Mouse (Mus musculus) embryo, embryonic 10 days (tissue): Measurements from ENCODE around the gene Gm11492.

Experiments used
- DNase-seq: peaks from one replicate; pipeline ENCODE4 v3.0.0-alpha.2; 2015; ENCODE audit warnings: low spot score

Gene Gm11492

DNA sequence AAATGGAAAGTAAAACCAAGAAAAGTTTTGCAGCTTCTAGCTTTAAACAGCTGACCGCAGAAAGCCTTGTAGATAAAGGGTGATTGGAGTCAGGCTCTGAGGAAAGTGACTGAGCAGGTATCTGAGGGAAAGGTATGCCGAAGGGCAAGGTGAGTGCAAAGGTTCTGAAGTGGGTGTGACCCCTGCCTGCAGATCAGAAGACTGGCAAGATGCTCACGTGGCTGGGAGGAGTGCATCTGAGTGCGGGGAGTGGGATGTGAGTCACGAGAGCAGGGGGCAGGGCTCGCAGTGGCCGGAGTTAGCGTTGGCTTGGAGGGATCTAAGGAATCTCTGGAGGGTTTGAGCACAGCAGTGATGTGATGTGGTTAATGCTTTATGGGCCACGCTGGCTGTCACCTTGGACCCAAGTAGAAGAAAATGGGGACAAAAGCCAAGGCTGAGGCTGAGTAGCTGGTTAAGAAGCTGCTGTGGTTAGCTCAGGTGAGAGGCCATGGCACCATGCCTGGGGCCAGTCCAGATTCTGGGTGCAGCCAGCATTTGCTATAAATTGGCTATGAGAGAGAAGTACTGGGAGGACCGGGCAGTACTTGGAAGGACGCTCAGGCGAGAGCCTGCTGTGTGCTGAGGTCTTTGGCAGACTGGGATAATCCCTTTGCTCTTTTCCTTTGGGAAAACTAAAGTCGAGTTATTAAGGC is 33.1 kb downstream of the Gm11492 start:
- DNase-seq, result no peak

DNA sequence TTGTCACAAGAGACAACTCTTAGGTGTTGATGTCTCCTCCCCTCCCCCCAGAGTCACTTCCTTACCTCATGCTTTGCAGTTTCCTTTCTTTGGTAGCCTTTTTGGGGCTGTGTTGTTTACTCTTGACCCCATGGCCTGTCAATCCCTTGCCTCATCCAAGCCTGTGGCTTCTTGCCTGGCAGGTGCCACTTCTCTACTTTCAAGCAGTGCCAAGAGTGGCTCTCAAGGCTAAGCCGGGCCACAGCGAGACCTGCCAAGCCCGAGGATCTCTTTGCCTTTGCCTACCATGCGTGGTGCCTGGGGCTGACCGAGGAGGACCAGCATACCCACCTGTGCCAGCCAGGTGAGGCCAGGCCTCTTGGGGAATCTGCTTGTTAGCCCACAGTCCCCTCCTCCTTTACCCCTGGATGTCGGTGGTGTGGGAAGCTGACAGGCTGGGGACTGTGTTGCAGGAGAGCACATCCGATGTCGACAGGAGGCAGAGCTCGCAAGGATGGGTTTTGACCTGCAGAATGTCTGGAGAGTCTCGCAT is 33.9 kb downstream of the Gm11492 start:
- DNase-seq, result no peak

DNA sequence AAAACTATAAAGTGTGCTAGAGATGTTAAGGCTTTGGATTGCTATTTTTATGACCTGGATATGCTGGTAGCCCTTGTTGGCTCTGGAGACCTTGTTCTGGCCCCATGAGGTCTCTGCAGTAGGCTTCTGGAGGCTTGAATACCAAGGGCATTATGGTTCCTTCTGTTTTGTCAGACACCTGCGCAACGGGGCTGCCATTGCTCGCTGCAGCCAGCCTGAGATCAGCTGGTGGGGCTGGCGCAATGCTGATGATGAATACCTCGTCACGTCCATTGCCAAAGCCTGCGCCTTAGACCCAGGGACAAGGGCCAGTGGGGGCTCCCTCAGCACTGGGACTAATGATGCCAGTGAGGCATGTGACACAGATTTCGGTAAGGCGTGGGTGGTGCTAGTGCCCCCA is 35.8 kb downstream of the Gm11492 start:
- no peak for DNase-seq

DNA sequence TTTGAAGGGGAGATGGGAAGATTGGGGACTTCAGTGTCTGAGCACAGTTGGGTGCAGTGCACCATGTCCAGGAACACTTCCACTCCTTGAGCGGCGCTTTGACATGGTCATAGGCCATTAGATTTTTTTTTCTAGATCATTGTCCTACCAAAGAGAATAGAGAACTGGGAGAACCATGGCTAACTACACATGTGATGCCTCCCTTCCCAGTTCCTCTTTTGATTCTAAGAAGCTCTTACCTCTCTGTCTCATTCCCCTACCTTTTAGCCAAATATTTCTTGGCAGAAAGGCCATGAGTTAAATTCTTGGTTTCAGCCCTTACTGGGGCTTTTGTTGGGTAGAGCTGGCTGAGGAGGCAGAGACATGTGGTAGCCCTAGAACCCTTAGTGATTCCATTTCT is 37.1 kb downstream of the Gm11492 start:
- DNase-seq, result no peak

DNA sequence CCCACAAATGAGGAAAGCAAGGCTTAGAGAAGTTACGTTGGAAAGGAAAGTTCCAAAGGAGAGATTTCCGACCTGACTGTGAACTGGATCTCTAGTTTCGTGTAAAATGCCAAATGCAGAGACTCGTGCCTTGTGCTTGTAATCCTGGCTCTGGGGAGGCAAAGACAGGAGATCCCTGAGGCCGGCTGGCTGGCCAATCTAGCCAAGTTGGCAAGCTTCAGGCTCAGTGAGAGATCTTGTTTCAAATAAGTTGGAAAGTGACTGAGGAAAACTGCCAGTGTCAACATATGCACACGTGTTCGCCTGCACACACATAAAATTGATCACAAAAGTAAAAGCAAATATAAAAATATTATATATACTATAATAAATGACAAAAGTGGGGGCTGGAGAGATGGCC is 42.8 kb downstream of the Gm11492 start:
- DNase-seq, result no peak

DNA sequence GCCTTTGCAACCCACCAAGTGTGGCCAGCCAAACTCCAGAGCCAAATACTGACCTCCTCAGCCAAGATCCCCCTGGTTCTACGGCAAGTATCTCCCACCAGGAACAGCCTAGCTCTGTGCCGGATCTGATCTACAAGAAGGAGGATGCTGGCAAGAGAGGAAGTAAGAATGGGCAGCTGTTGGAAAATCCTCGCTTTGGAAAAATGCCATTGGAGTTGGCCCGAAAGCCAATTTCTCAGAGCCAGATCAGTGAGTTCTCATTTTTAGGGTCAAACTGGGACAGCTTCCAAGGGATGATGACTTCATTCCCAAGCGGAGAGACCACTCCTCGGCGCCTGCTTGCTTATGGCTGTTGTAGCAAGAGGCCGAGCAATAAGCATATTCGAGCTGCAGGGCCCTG is 45.1 kb downstream of the Gm11492 start:
- no peak for DNase-seq

DNA sequence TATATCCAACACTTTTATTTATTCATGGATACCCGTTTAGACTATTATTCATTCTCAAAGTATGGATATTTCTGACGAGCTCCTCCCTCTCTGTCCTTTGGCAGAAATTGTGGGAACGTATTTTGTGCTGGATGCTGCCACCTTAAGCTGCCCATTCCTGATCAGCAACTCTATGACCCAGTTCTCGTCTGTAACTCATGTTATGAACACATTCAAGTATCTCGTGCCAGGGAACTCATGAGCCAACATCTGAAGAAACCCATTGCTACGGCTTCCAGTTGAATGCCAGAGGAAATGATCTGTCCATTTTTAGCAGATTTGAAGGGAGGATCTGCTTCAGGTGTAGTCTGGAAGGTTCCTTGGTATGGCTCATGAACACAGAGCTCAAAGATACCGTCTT is 47.5 kb downstream of the Gm11492 start:
- no peak for DNase-seq

DNA sequence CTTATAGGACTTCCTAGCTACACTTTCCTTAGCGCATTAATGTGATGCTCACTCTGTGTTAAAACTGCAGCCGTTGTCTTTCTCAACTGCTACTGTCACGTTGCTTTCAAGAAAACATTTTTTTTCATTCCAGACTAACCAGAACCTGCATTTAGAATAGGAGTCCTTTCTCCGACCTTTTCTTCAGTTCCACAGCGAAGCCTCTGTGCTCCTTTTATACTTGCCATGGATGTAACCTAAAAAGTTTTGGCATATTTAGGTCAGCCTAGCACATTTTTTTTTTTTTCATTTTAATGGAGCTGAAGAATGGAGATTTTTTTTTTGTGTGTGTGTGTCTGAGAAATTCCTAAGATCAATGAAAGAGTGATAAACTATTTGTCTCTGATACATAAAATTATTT is 49.1 kb downstream of the Gm11492 start:
- no peak for DNase-seq

DNA sequence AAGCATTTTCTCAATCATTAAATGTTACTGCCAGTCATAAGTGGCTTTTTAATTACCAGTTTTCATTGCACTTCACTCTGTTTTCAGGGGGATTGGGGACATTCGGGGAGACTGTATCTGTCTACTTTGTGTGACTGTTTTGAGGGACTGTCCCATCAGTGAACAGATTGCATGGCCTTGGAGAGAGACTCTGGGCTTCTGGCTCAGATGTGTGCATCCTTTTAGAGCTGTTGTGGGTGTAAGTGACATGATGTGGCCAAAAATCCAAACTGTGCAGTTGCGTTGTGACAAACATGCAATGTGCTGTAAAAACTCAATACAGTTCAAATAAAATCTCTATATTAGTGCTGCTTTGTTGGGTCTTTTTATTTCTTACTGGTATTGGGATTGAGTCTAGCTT is 49.5 kb downstream of the Gm11492 start:
- no peak for DNase-seq

DNA sequence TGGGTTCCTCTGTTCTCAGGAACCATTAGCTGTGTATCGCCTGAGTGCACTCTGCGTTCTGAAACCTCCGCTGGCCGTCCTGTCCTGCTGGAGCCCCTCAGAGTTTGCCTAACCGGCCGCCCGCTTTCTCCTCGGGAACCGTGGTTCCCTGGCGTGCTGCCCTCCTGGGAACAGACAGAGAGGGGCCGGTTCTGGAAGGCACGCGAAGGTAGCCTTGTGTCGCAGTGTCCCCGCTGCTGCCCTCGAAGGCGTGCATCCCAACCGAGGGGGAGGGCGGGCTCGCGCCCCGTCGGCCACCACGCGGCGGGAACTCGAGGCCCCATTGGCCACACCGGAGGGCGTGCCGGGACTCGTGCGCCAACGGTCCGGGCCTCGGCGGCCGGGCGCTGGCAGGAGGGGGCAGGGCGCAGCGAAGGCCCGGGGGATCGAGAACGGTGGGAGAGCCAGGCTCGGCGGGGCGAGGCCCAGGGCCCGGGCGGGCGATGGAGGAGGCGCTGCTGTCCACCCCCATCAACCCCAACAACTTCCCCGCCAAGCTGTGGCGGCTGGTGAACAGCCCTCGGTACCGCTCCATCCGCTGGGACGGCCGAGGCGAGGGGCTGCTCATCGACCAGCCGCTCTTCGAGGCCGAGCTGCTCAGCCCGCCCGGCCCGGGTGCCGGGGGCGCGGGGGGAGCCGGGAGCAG is 50.5 kb downstream of the Gm11492 start, which contains the start of gene Hsf5:
Gene Hsf5, plus strand, starts transcription at position 375 of the 685 bp plus-strand sequence.
- DNase-seq, result no peak

DNA sequence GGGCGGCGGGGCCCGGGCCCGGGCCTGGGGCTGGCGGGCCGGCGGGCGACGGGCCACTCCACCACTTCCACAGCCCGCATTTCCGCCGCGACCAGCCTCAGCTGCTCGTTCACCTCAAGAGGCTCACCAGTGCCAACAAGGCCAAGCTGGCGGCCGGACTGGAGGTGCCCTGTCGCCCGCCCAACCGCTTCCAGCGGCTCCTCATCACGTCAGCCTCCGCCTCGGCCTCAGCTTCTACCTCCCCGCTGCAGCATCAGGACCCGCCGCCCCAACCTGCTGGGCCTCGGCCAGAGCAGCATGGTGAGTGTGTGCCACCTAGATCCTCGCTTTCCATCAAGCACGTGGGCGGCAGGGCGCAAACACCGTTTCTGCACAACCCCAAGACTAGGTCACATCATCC is 51.2 kb downstream of the Gm11492 start:
- no peak for DNase-seq
